Mouse (Mus musculus) forebrain, embryonic 16.5 days (tissue): ENCODE results near the gene Srebf2. TPM values are rescaled to one million over a fixed set of nuclear protein-coding genes. Genes with fewer than 3 reads are reported as not detected.

ENCODE experiments used
- microRNA counts: library from miRNA; unstranded; fragments of <30 nt; microRNA quantifications from one replicate; lab custom pipeline; 2016
- microRNA-seq: library from miRNA; unstranded; fragments of <30 nt; microRNA quantifications from one replicate; pipeline ENCODE4, GENCODE M21; 2017
- polyA plus RNA-seq: library from polyadenylated mRNA; unstranded; fragments of >200 nt; fragmentation: Nextera tagmentation; extraction: Ambion mirVana; gene quantifications from 2 replicates; pipeline ENCODE4 v1.2.1, GENCODE M21; 2015

Srebf2 gene
- polyA plus RNA-seq, 1 experiment from 2014 or later = 229 TPM

MicroRNAs within 50 kb of the gene (microRNA counts, 519-probe panel; counts per million panel counts)
- 2,384 counts per million, percentile 55 among the panel's probes with 10 or more counts for microRNA mmu-miR-33 (lab: Ali Mortazavi, UCI)

Small RNA genes within 50 kb of the gene (microRNA-seq; reads per million reads assigned to microRNA genes)
- 112 reads per million, percentile 55 among the genes with 10 or more reads in this experiment for gene Mir33

Other genes with a start within 250 kb of the Srebf2 start
- 93.8 and 103 TPM in 2 replicates for gene Polr3h, start 220.9 kb upstream of the Srebf2 start, polyA plus RNA-seq
- gene Csdc2, start 210.4 kb upstream of the Srebf2 start, polyA plus RNA-seq = 133 and 182 TPM in 2 replicates
- 89.9 and 100 TPM in 2 replicates for gene Pmm1, start 186.3 kb upstream of the Srebf2 start, polyA plus RNA-seq
- not detected in 2 replicates for gene 1700029P11Rik, start 166.6 kb upstream of the Srebf2 start, polyA plus RNA-seq
- gene Xrcc6, start 159.3 kb upstream of the Srebf2 start, polyA plus RNA-seq = 63.0 and 63.1 TPM in 2 replicates
- 45.4 and 47.4 TPM in 2 replicates for gene Desi1, start 113.3 kb upstream of the Srebf2 start, polyA plus RNA-seq
- 284 and 285 TPM in 2 replicates for gene Snu13, start 99.6 kb upstream of the Srebf2 start, polyA plus RNA-seq
- gene 4930407I10Rik, start 88.0 kb upstream of the Srebf2 start, polyA plus RNA-seq = not detected in 2 replicates
- not detected in 2 replicates for gene Mei1, start 77.2 kb upstream of the Srebf2 start, polyA plus RNA-seq
- gene Ccdc134, start 19.3 kb upstream of the Srebf2 start, polyA plus RNA-seq = 16.2 and 16.3 TPM in 2 replicates
- 0.66 and 0.70 TPM in 2 replicates for gene Shisa8, start 65.6 kb downstream of the Srebf2 start, polyA plus RNA-seq
- gene Tnfrsf13c, start 77.2 kb downstream of the Srebf2 start, polyA plus RNA-seq = 0.10 and 0.25 TPM in 2 replicates
- 29.8 and 34.6 TPM in 2 replicates for gene Cenpm, start 97.6 kb downstream of the Srebf2 start, polyA plus RNA-seq
- gene 1500009C09Rik, start 105.2 kb downstream of the Srebf2 start, polyA plus RNA-seq = 17.0 and 18.6 TPM in 2 replicates
- gene Sept3, start 127.7 kb downstream of the Srebf2 start, polyA plus RNA-seq = 427 TPM in 2 replicates
- gene Wbp2nl, start 151.8 kb downstream of the Srebf2 start, polyA plus RNA-seq = 0.15 TPM in 1 of 2 replicates, not detected in the other
- gene Naga, start 191.7 kb downstream of the Srebf2 start, polyA plus RNA-seq = 23.4 and 26.1 TPM in 2 replicates
- gene Pheta2, start 191.8 kb downstream of the Srebf2 start, polyA plus RNA-seq = 2.0 TPM in 2 replicates
- 269 and 282 TPM in 2 replicates for gene Smdt1, start 191.8 kb downstream of the Srebf2 start, polyA plus RNA-seq
- 277 and 297 TPM in 2 replicates for gene Ndufa6, start 207.1 kb downstream of the Srebf2 start, polyA plus RNA-seq
- gene Cyp2d22, start 233.1 kb downstream of the Srebf2 start, polyA plus RNA-seq = 1.1 and 1.4 TPM in 2 replicates
- gene Cyp2d11, start 246.8 kb downstream of the Srebf2 start, polyA plus RNA-seq = not detected in 2 replicates